Mouse (Mus musculus) G1E (cell line): Measurements from ENCODE around the gene Ap4s1. TPM values are rescaled to one million over a fixed set of nuclear protein-coding genes. Genes with fewer than 3 reads are reported as not detected.
"Not testable (repeated sequence)": the region's sequence is repeated elsewhere in the genome, so short reads cannot be mapped to it uniquely, and the experiment has no call there.

ENCODE experiments used
- ATAC-seq: 2 replicates; pipeline ENCODE4 v1.8.0; 2016; ENCODE audit warnings: mild to moderate bottlenecking; ENCODE audit not compliant: insufficient number of reproducible peaks, poor library complexity, low FRiP score, severe bottlenecking; ENCODE audit errors: extremely low read depth
- DNase-seq: peaks from one replicate; pipeline ENCODE4 v3.0.0; 2012; ENCODE audit warnings: low spot score
- H3K27me3 ChIP-seq: 2 replicates; pipeline ENCODE4 v1.6.1; 2012; ENCODE audit warnings: mild to moderate bottlenecking, low read length, inconsistent platforms; ENCODE audit not compliant: insufficient read depth
- H3K36me3 ChIP-seq: replicated peaks from 2 replicates; pipeline ENCODE3; 2012; ENCODE audit warnings: mild to moderate bottlenecking, inconsistent platforms
- H3K4me1 ChIP-seq: 2 replicates; pipeline ENCODE4 v1.6.1; 2012; ENCODE audit warnings: low read depth, low read length, inconsistent platforms, mixed read lengths; ENCODE audit not compliant: insufficient read depth
- H3K4me3 ChIP-seq: 2 replicates; pipeline ENCODE4 v1.5.1; 2012; ENCODE audit warnings: low read depth, mild to moderate bottlenecking, inconsistent platforms, low read length, moderate library complexity, mixed read lengths
- H3K9me3 ChIP-seq: replicated peaks from 2 replicates; pipeline ENCODE4 v1.6.1; 2012; ENCODE audit warnings: inconsistent platforms
- CTCF ChIP-seq: IDR thresholded peaks from 2 replicates; pipeline ENCODE4 v1.5.1; 2012; ENCODE audit warnings: low read depth, low read length, inconsistent platforms, mixed read lengths
- GATA1 ChIP-seq: IDR thresholded peaks from 2 replicates; pipeline ENCODE4 v1.6.1; 2012; ENCODE audit warnings: borderline replicate concordance, low read length, inconsistent platforms, mixed read lengths
- GATA2 ChIP-seq: IDR thresholded peaks from 2 replicates; pipeline ENCODE4 v1.6.1; 2012; ENCODE audit warnings: low read depth, low read length, inconsistent platforms, borderline replicate concordance
- POLR2AphosphoS5 ChIP-seq: IDR thresholded peaks from 2 replicates; pipeline ENCODE4 v1.6.1; 2012; ENCODE audit warnings: low read depth, low read length, inconsistent platforms; ENCODE audit not compliant: insufficient replicate concordance
- TAL1 ChIP-seq: conservative IDR thresholded peaks from 2 replicates; pipeline ENCODE4 v1.6.1; 2012; ENCODE audit warnings: low read depth, low read length, inconsistent platforms, mixed read lengths
- polyA plus RNA-seq: library from polyadenylated mRNA; stranded (reverse); fragments of >175 nt; gene quantifications from 2 replicates; pipeline ENCODE4 v1.2.3, GENCODE M21; 2012
- total RNA-seq, 2 experiments: library from RNA; stranded (forward) in 1 of 2; stranded (reverse) in 1 of 2; fragments of 200-1000 nt in 1 of 2; fragments of >200 nt in 1 of 2; fragmentation: Nextera tagmentation in 1 of 2; gene quantifications; 2 replicates each; pipeline ENCODE4 v1.2.3; 2014 to 2017

The Ap4s1 gene
- total RNA-seq (2014; fragmentation: Nextera tagmentation) (16.2 and 28.5 TPM in 2 replicates), total RNA-seq (2017) (17.1 and 21.8 TPM in 2 replicates), polyA plus RNA-seq (7.2 TPM in 2 replicates)

DNA sequence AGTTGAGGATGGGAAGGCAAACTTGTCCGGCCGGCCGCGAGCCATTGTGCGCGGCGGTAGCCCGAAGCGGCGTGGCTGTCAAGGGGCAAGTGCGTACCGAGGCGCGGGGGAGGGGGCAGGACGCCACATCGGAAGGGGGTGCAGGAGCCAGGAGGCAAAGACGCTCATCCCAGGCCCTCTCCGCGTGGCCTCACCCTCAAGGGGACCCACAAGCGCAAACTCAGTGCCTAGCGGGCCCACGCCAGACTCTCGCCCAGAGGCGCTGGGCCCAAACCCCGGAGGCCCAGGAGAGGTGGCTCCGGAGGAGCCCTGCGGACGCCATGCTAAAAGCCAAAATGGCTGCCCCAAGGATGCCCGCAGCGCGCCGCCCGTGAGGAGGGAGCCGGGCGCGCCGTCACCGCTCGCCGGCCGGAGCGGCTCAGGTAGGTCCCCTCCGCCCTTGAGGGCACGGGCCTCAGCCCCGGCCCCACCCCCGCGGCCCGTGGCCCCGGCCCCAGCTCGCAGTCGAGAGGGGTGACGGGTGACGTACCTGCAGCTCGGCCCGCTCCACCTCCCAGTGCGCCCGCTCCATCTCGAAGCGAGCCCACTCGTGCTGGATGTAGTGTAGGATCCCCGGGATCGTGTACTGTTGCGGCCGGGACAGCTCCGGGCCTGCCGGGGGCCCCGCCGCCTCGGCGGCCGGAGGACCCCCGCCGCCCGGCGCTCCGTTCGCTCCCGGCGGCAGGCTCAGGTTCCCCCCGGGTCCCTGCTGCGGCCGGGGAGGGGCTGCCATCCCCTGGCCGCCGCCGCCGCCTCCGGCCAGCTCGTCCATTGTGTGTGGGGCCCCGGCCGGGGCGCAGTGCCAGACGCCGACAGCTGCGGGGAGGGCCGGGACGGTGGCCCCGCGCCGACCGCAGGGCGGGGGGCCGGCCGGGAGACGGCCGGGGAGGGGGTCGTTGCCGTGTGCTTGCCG lies at the start of gene Ap4s1:
TSS of gene Ap4s1 (plus strand) at position 141 of the 952 bp plus-strand sequence.
- H3K9me3 ChIP-seq, result no peaks in the 10 kb centered on the region
- peak within 1 kb of the TSS; percentile 77 for H3K4me3 ChIP-seq
- TF ChIP-seq GATA2 (no peak), POLR2AphosphoS5 (no peak), CTCF (no peak), TAL1 (no peak), GATA1 (no peak)
- peaks cover 47% of the 10 kb centered on the region for H3K4me1 ChIP-seq
- peaks cover 12% of the 10 kb centered on the region for H3K36me3 ChIP-seq
- ATAC-seq, result peak; percentile 19; the same call in 1 of the 2 replicates
- no peaks in the 10 kb centered on the region for H3K27me3 ChIP-seq
- DNase-seq, result peak; percentile 76

DNA sequence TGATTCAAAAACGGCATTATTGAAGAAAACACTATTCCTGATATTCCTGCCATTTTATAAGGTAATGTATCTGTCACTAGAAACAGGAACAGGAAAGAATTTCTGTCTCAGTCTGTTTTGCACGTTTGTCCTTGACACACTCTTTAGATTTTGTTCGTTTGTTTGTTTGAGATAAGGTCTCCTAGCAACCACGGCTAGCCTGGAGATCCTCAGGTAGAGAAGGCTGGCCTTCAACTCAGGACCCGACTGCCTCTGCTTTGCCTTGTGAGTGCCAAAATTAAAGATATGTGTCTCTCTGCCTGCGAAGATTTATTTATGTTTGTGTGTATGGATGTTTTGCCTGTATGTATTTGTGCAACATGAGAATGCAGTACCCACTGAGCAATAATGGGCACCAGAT lies 49.0 kb upstream of the Ap4s1 start:
- Histone ChIP-seq H3K27me3 (no peaks in the 10 kb centered on the region), H3K4me1 (peaks cover 31% of the 10 kb centered on the region), H3K4me3 (no peak overlapping the region), H3K9me3 (no peaks in the 10 kb centered on the region), H3K36me3 (peaks cover 48% of the 10 kb centered on the region)
- DNase-seq (no peak), ATAC-seq (peak; percentile 80)
- TF ChIP-seq GATA1 (no peak), GATA2 (no peak), CTCF (no peak), POLR2AphosphoS5 (no peak), TAL1 (no peak)

GRCm38 (mm10) chr12:51649401-51649800 lies 41.4 kb upstream of the Ap4s1 start:
- not testable (repeated sequence) for DNase-seq, H3K4me1 ChIP-seq, H3K4me3 ChIP-seq, H3K9me3 ChIP-seq, H3K27me3 ChIP-seq, ATAC-seq
- H3K36me3 ChIP-seq, result peaks cover 58% of the 10 kb centered on the region

GRCm38 (mm10) chr12:51655944-51656465 lies 34.8 kb upstream of the Ap4s1 start:
- Histone ChIP-seq H3K4me1 (peaks cover 4% of the 10 kb centered on the region), H3K36me3 (peaks cover 34% of the 10 kb centered on the region), H3K4me3 (no peak overlapping the region), H3K27me3 (no peaks in the 10 kb centered on the region), H3K9me3 (no peaks in the 10 kb centered on the region)
- DNase-seq, result peak; percentile 10
- ATAC-seq, result no peak
- TF ChIP-seq GATA2, result no peak
- no peak for TF ChIP-seq POLR2AphosphoS5
- no peak for TF ChIP-seq CTCF
- TF ChIP-seq GATA1, result no peak

DNA sequence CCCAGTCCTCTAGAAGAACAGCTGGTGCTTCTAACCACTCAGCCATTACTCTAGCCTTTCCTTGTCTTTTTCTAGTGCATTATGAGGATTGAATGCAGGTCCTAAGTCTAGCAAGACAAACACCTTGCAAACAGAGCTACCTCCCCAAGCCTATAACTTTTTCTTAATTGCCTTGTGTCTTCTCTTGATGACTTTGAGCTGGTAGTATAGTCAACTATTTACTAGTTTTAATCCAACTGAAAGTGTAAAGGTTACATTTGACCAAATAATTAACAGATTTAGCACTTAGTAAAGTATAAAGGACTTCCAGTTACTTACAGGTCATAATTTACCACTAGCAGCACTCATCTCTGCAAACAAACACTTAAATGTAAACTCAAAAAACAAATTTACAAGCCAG lies 27.8 kb upstream of the Ap4s1 start:
- peaks cover 20% of the 10 kb centered on the region for H3K36me3 ChIP-seq
- no peak for ATAC-seq
- TF ChIP-seq POLR2AphosphoS5, result no peak
- no peak for TF ChIP-seq GATA2
- no peak for TF ChIP-seq CTCF
- no peak for TF ChIP-seq GATA1
- no peak for TF ChIP-seq TAL1

GRCm38 (mm10) chr12:51663908-51664307 lies 26.9 kb upstream of the Ap4s1 start:
- Histone ChIP-seq H3K4me3 (no peak overlapping the region), H3K9me3 (no peaks in the 10 kb centered on the region), H3K27me3 (no peaks in the 10 kb centered on the region), H3K36me3 (peaks cover 20% of the 10 kb centered on the region), H3K4me1 (peaks cover 20% of the 10 kb centered on the region)
- DNase-seq (no peak), ATAC-seq (no peak)
- TF ChIP-seq GATA2, result no peak
- TF ChIP-seq CTCF, result no peak
- no peak for TF ChIP-seq TAL1
- no peak for TF ChIP-seq POLR2AphosphoS5
- no peak for TF ChIP-seq GATA1

More for the DNA sequence above, 27.8 kb upstream of the Ap4s1 start:
- no peaks in the 10 kb centered on the region for H3K9me3 ChIP-seq
- peaks cover 20% of the 10 kb centered on the region for H3K4me1 ChIP-seq
- H3K27me3 ChIP-seq, result no peaks in the 10 kb centered on the region
- no peak for DNase-seq
- no peak overlapping the region for H3K4me3 ChIP-seq
